Mouse (Mus musculus) lung, postnatal 0 days (tissue): ENCODE data around the gene Gzma. TPM values are rescaled to one million over a fixed set of nuclear protein-coding genes. Genes with fewer than 3 reads are reported as not detected.

Experiments used
- ATAC-seq: fragments of 200-750 bp; cut with Nextera tagmentation; 2 replicates; pipeline ENCODE4 v1.8.0; 2017; ENCODE audit warnings: moderate library complexity
- DNase-seq: peaks from one replicate; pipeline ENCODE4 v3.0.0-alpha.2; 2016; ENCODE audit warnings: low spot score
- H3K27ac ChIP-seq: fragments of 300-500 bp; sonication (generic); 2 replicates; pipeline ENCODE4 v1.5.1; 2014; ENCODE audit warnings: antibody characterized with exemption, mild to moderate bottlenecking, low read length, mixed read lengths
- H3K27me3 ChIP-seq: fragments of 300-500 bp; sonication (generic); replicated peaks from 2 replicates; pipeline ENCODE4 v1.6.1; 2014; ENCODE audit warnings: low read length, mixed read lengths; ENCODE audit not compliant: insufficient read depth
- H3K36me3 ChIP-seq: fragments of 300-500 bp; sonication (generic); 2 replicates; pipeline ENCODE4 v1.6.1; 2014; ENCODE audit warnings: low read length, mixed read lengths; ENCODE audit not compliant: insufficient read depth
- H3K4me1 ChIP-seq: fragments of 300-500 bp; sonication (generic); 2 replicates; pipeline ENCODE4 v1.6.1; 2014; ENCODE audit warnings: antibody characterized with exemption, low read depth, low read length, mixed read lengths; ENCODE audit not compliant: insufficient read depth
- H3K4me2 ChIP-seq: fragments of 300-500 bp; sonication (generic); replicated peaks from 2 replicates; pipeline ENCODE4 v1.6.1; 2014; ENCODE audit warnings: low read depth, mild to moderate bottlenecking, low read length, moderate library complexity, mixed read lengths
- H3K4me3 ChIP-seq: fragments of 300-500 bp; sonication (generic); 2 replicates; pipeline ENCODE4 v1.5.1; 2014; ENCODE audit warnings: low read depth, low read length
- H3K9ac ChIP-seq: fragments of 300-500 bp; sonication (generic); replicated peaks from 2 replicates; pipeline ENCODE4 v1.6.1; 2014; ENCODE audit warnings: low read depth, mild to moderate bottlenecking
- H3K9me3 ChIP-seq: fragments of 300-500 bp; sonication (generic); 2 replicates; pipeline ENCODE4 v1.6.1; 2016; ENCODE audit warnings: low read length, mixed read lengths
- CTCF ChIP-seq: IDR thresholded peaks from 2 replicates; pipeline ENCODE4 v1.5.1; 2016; ENCODE audit warnings: antibody characterized with exemption, mild to moderate bottlenecking
- EP300 ChIP-seq: IDR thresholded peaks from 2 replicates; pipeline ENCODE4 v1.6.1; 2016; ENCODE audit warnings: antibody characterized with exemption, mild to moderate bottlenecking, control low read depth
- WGBS: fragments of 180-500 bp; shearing (Covaris S2); extraction: QIAGEN DNeasy Blood & Tissue Kit; methylation state at CpG from one replicate; pipeline ENCODE4 v1.1.7; 2014; 5-methylcytosine and 5-hydroxymethylcytosine counted together
- polyA plus RNA-seq: library from polyadenylated mRNA; unstranded; fragments of >200 nt; fragmentation: Nextera tagmentation; extraction: Ambion mirVana; gene quantifications from 2 replicates; pipeline ENCODE4 v1.2.1, GENCODE M21; 2015

Gzma gene
- polyA plus RNA-seq, 1 experiment from 2014 or later, result 5.1 TPM

DNA sequence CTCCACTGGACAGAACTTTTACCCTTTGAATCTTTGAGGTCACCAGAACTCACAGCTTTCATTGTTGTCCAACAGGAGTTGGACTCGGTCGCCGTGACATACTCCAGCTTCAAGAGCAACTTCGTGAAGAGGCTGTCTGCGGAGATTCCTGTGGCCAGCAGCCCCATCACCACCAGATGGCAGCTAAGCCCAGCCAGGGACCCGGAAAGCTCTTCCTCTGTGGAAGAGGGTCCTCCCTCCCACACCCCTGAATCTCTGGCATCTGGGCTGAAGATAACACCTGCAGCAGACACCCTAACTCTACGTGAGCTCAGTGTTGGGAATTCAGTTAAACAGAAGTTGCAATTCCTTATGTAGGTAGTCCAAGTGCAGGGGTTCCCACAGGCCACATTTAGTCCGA, 45.0 kb downstream of the Gzma start:
- H3K27me3 ChIP-seq, result no peaks in the 10 kb centered on the region
- DNase-seq (no peak), ATAC-seq (no peak)
- 22% methylated on average over 8 of the region's 8 CpGs for WGBS
- H3K4me3 ChIP-seq, result no peak overlapping the region
- H3K9ac ChIP-seq, result no peak overlapping the region
- H3K36me3 ChIP-seq, result no peaks in the 10 kb centered on the region
- H3K27ac ChIP-seq, result no peak overlapping the region
- H3K4me1 ChIP-seq, result no peaks in the 10 kb centered on the region
- TF ChIP-seq EP300 (no peak), CTCF (peak; percentile 61)
- H3K4me2 ChIP-seq, result no peak overlapping the region
- no peaks in the 10 kb centered on the region for H3K9me3 ChIP-seq

DNA sequence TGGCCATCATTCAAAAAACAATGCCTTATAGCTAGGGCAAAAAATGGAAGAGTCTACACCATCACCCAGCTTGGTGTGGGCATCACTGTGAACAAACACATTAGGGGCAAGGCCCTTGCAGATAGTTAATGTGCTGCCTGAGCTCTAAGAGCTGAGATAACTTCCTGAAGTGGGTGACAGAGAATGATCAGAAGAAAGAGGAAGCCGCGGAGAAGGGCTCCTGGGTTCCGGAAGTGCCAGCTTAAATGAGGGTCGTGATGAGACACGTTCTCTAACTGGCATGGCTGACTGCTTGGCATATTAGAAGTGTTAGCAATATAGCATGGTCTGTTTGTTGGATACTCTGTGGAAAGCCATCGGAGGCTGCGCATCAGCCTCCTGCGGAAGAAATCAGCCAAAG, 46.6 kb downstream of the Gzma start:
- WGBS, result 79% methylated on average over 8 of the region's 8 CpGs
- Histone ChIP-seq H3K36me3 (no peaks in the 10 kb centered on the region), H3K4me1 (no peaks in the 10 kb centered on the region), H3K9me3 (no peaks in the 10 kb centered on the region), H3K4me2 (no peak overlapping the region), H3K4me3 (no peak overlapping the region), H3K27ac (no peak overlapping the region), H3K9ac (no peak overlapping the region), H3K27me3 (no peaks in the 10 kb centered on the region)
- TF ChIP-seq EP300 (no peak), CTCF (no peak)
- ATAC-seq, result no peak
- no peak for DNase-seq

DNA sequence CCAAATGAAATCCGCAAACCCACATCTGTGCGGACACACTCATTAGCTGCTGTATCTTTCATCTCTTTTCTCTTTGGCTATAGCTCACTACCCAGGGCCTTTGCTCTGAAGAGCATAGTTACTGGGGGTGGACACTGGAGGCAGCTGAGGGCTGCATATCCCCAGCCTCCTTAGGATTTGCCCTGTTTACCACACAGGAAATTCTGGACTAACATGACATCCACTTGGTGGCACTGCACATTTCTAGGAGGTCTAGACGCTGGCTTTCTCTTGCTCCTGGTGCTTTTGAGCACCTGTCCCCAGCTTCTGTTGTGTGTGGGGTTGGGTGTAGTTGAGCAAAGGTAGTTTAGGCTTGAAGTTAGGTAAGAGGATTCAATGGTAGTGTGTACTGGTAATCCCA, 53.1 kb downstream of the Gzma start:
- H3K27me3 ChIP-seq, result no peaks in the 10 kb centered on the region
- peak; percentile 27; the same call in 1 of the 2 replicates for TF ChIP-seq CTCF
- no peak for TF ChIP-seq EP300
- H3K4me3 ChIP-seq, result no peak overlapping the region
- no peaks in the 10 kb centered on the region for H3K9me3 ChIP-seq
- no peaks in the 10 kb centered on the region for H3K36me3 ChIP-seq
- no peak for DNase-seq
- ATAC-seq, result no peak
- no peak overlapping the region for H3K27ac ChIP-seq
- no peak overlapping the region for H3K9ac ChIP-seq
- WGBS, result 48% methylated on average over 3 of the region's 3 CpGs
- H3K4me2 ChIP-seq, result no peak overlapping the region
- H3K4me1 ChIP-seq, result 0 out of 2 replicates have a peak, but pooled peaks cover 6% of the 10 kb centered on the region

DNA sequence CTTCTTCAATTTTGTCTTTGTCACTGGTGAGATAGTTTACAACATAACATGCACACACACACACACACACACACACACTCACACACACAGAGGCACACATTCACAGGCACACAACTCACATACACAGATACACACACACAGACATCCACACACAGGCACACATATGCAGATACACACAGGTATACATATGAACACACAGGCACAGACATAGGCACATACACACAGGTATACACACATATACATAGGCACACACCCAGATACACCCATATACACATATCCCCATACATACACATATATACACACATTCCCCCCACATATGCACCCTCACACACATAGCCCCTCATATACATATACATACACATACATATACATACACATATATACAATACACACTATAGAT, 53.8 kb downstream of the Gzma start:
- TF ChIP-seq CTCF, result no peak
- no peak for TF ChIP-seq EP300
- H3K4me2 ChIP-seq, result no peak overlapping the region
- H3K36me3 ChIP-seq, result no peaks in the 10 kb centered on the region
- H3K9me3 ChIP-seq, result no peaks in the 10 kb centered on the region
- no peaks in the 10 kb centered on the region for H3K27me3 ChIP-seq
- no peak overlapping the region for H3K27ac ChIP-seq
- H3K4me1 ChIP-seq, result 0 out of 2 replicates have a peak, but pooled peaks cover 6% of the 10 kb centered on the region
- H3K9ac ChIP-seq, result no peak overlapping the region
- H3K4me3 ChIP-seq, result no peak overlapping the region
- ATAC-seq (no peak), DNase-seq (no peak)

DNA sequence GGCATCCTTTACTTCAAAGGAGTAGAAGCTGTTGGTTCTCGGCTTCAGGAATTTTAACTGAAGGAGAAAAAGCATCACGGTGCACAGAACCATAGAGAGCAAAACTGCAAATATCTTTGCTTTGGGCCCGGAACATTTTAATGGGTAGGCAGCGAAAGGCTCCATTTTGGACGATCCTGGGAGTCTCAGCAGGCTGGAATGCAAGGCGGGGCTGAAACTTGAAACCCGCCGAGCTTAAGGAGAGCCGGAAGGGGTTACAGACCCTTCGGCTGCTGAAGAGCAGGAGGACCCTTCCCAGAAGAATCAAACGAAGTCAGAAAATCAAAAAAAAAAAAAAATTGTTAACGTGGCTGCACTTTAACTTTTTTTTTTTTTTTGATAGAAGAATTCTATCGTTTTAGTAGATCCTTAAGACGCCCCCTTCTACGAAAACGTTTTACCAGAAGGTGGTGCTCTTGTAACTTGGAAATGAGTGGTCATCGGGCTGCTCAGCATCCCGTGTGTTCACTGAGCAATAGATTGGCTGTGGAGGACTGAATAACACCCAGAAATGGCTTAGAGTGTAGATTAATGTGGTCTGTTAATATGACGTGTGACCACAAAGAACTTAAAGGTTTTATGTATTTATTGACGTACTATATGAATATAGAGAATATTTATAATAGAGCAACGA, 54.4 kb downstream of the Gzma start, which contains the start of gene Gpx8:
Gene Gpx8 (minus strand): TSS at position 200 of the 673 bp plus-strand sequence.
- WGBS, result 5% methylated on average over 21 of the region's 21 CpGs
- TF ChIP-seq CTCF (peak; percentile 73), EP300 (peak; percentile 50)

DNA sequence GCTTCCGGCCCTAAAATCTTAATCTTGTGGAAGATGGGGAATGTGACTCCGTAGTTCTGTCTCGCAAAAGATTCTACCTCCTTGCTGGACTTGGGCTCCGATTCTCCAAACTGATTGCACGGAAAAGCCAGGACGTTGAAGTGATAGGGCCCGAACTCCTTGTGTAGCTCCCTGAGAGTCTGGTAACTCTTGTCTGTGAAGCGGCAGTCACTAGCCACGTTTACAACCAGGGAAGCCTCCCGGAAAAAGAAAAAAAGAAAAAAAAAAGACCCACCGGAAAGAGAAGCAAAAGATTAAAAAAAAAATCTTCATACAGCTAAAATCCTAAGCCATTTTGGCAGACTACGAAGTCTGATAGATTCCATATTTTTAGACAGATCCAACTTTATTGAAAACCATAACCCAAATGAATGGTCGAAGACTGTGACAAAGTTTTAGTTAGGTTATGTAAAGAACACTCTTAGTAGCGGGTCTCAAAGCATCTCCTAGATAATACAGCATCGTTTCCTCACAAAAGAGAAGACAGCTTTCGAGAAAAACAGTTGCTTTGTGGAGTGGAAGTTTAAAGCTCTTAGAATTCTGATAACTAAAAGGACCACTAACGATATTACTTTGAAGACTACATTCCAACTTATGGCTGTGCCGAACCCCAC, 55.2 kb downstream of the Gzma start:
- Histone ChIP-seq H3K4me2 (peak overlapping the region; percentile 64), H3K27ac (peak overlapping the region; percentile 81), H3K4me1 (0 out of 2 replicates have a peak, but pooled peaks cover 6% of the 10 kb centered on the region), H3K9me3 (no peaks in the 10 kb centered on the region), H3K36me3 (no peaks in the 10 kb centered on the region), H3K4me3 (peak overlapping the region; percentile 64), H3K9ac (peak overlapping the region; percentile 43), H3K27me3 (no peaks in the 10 kb centered on the region)
- TF ChIP-seq CTCF (no peak), EP300 (no peak)
- WGBS, result 4% methylated on average over 18 of the region's 18 CpGs
- ATAC-seq (no peak), DNase-seq (peak; percentile 46)

More for the DNA sequence above, 54.4 kb downstream of the Gzma start, which contains the start of gene Gpx8:
- Histone ChIP-seq H3K9ac (peak within 1 kb of the TSS; percentile 43), H3K4me3 (peak within 1 kb of the TSS; percentile 64), H3K27me3 (no peaks in the 10 kb centered on the region), H3K36me3 (no peaks in the 10 kb centered on the region), H3K9me3 (no peaks in the 10 kb centered on the region), H3K27ac (peak within 1 kb of the TSS; percentile 81), H3K4me1 (0 out of 2 replicates have a peak, but pooled peaks cover 6% of the 10 kb centered on the region), H3K4me2 (peak within 1 kb of the TSS; percentile 64)
- peak; percentile 88 for DNase-seq
- peak; percentile 93 for ATAC-seq
